Mouse (Mus musculus) G1E (cell line): Measurements from ENCODE around the gene Cadm1.

Experiments used
- CTCF ChIP-seq: IDR thresholded peaks from 2 replicates; pipeline ENCODE4 v1.5.1; 2012; ENCODE audit warnings: low read depth, low read length, inconsistent platforms, mixed read lengths
- GATA1 ChIP-seq: IDR thresholded peaks from 2 replicates; pipeline ENCODE4 v1.6.1; 2012; ENCODE audit warnings: borderline replicate concordance, low read length, inconsistent platforms, mixed read lengths
- GATA2 ChIP-seq: IDR thresholded peaks from 2 replicates; pipeline ENCODE4 v1.6.1; 2012; ENCODE audit warnings: low read depth, low read length, inconsistent platforms, borderline replicate concordance
- TAL1 ChIP-seq: conservative IDR thresholded peaks from 2 replicates; pipeline ENCODE4 v1.6.1; 2012; ENCODE audit warnings: low read depth, low read length, inconsistent platforms, mixed read lengths

DNA sequence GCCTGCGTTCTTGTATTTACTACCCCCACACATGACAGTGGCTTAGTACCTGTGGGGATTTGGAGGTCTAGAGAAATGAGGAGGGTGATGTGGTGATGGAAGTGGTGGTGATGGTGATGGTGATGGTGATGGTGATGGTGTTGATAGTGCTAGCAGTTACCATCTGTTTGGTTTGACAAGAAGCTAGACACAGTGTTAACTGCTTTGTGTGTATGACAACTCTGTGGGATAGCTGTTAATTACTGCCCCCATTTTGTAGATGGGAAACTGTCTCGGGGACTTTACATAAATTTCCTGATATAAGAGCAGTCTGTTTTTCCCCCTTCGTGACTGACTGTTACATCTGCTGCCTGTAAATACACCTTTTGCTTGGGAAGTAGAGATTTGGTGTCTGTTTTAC is 256.7 kb downstream of the Cadm1 start:
- TF ChIP-seq CTCF (no peak), GATA1 (no peak), TAL1 (no peak), GATA2 (no peak)
